Mouse (Mus musculus): ENCODE measurements at regions not wholly inside any gene's neighbourhood (a gene's known extent, or its start where the extent isn't known, plus 50 kb on each side); places are given as distances from the start of the nearest gene placed in this dataset.

DNA sequence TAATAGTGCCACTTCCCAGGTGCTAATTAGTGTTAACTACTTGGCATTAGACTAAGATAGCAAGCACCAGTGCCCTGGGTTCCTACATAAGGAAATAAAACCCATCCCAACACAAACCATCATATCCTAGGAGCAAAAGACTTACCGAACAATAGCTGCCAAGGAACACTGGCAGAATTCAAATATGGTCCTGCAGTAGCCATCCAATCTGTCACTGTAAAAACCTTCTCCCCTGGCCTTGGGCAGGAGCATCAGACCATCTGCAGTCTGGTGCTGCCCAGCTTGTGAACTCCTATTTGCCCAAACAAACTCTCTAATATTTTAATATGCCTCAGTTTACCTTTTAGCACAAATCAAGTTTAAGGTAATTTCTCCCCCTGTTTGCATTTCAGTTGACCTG is 137.9 kb upstream of the Nabp1 start:
- Histone ChIP-seq H3K27ac (no peak overlapping the region), H3K9ac (no peak overlapping the region), H3K4me3 (no peak overlapping the region), H3K4me1 (peaks cover 25% of the 10 kb centered on the region), H3K9me3 (no peaks in the 10 kb centered on the region), H3K27me3 (replicated peaks) (no peaks in the 10 kb centered on the region), H3K4me2 (no peak overlapping the region), H3K36me3 (replicated peaks) (no peaks in the 10 kb centered on the region)
- WGBS: 86% methylated on average over 1 of the region's 1 CpGs
- no peak for ATAC-seq (replicated peaks)

DNA sequence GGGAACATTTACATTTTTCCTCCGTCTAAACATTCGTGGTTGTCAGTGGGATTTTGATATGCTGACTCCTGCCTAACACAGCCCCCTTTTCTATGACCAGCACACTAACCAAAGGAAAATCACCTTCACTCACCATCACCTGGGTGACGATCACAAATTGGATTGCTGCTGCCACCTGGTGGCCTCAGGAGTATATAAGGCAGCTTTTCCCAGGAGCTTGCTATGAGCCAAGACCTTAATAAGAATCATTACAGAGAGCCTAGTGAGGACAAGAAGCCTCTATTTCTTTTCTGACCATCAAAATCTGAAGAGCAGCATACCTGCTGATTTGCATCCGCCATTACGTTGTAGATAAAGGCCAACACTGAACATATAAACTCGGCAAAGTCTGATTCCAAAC is 137.3 kb upstream of the Nabp1 start:
- H3K27ac ChIP-seq: no peak overlapping the region
- 29% methylated on average over 6 of the region's 6 CpGs for WGBS

DNA sequence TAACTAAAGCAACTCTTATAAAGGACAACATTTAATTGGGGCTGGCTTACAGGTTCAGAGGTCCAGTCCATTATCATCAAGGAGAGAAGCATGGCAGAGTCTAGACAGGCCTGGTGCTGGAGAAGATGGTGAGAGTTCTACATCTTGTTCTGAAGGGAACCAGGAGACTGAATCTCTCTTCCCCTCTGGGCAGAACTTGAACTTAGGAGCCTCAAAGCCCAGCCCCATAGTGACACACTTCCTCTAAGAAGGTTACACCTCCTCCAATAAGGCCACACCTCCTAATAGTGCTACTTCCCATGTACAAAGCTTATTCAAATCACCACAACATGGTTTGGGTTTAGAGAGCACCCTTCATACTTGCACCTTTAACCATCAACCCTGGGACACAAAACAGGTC is 136.5 kb upstream of the Nabp1 start:
- H3K36me3 ChIP-seq (replicated peaks): no peaks in the 10 kb centered on the region
- H3K4me1 ChIP-seq: peaks cover 21% of the 10 kb centered on the region
- H3K9ac ChIP-seq: no peak overlapping the region
- no peak overlapping the region for H3K4me2 ChIP-seq
- no peaks in the 10 kb centered on the region for H3K9me3 ChIP-seq
- no peak for ATAC-seq (replicated peaks)
- H3K27ac ChIP-seq: no peak overlapping the region
- H3K4me3 ChIP-seq: no peak overlapping the region
- no peaks in the 10 kb centered on the region for H3K27me3 ChIP-seq (replicated peaks)

More for the DNA sequence above, 137.3 kb upstream of the Nabp1 start:
- Histone ChIP-seq H3K9ac (no peak overlapping the region), H3K27me3 (replicated peaks) (no peaks in the 10 kb centered on the region), H3K9me3 (no peaks in the 10 kb centered on the region), H3K36me3 (replicated peaks) (no peaks in the 10 kb centered on the region), H3K4me3 (no peak overlapping the region), H3K4me1 (peaks cover 21% of the 10 kb centered on the region), H3K4me2 (no peak overlapping the region)
- peak; percentile 65 for ATAC-seq (replicated peaks)

DNA sequence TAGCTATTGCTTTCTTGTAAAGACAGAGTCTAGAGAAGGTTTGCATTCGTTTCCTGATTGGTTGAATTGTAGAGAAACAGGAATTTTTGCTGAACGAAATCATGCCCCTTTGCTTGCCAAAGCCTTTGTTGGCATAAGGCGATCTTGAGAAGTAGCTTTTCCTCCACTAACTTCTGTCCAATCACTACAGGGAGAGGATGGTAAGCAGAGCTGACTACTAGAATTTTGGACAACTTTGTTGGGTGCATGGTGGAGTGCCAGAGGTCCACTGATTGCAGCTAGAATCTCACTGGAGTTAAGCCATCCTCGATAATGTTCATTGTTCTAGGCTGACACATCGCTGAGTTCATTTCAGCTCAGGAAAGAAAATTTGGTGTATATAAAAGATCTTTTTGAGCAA is 131.1 kb upstream of the Nabp1 start:
- H3K4me2 ChIP-seq: no peak overlapping the region
- no peak for ATAC-seq (replicated peaks)
- no peak overlapping the region for H3K9ac ChIP-seq
- H3K4me1 ChIP-seq: peaks cover 10% of the 10 kb centered on the region
- H3K27ac ChIP-seq: no peak overlapping the region
- no peaks in the 10 kb centered on the region for H3K36me3 ChIP-seq (replicated peaks)
- no peak overlapping the region for H3K4me3 ChIP-seq
- WGBS: 89% methylated on average over 5 of the region's 5 CpGs
- H3K9me3 ChIP-seq: no peaks in the 10 kb centered on the region
- H3K27me3 ChIP-seq (replicated peaks): no peaks in the 10 kb centered on the region

DNA sequence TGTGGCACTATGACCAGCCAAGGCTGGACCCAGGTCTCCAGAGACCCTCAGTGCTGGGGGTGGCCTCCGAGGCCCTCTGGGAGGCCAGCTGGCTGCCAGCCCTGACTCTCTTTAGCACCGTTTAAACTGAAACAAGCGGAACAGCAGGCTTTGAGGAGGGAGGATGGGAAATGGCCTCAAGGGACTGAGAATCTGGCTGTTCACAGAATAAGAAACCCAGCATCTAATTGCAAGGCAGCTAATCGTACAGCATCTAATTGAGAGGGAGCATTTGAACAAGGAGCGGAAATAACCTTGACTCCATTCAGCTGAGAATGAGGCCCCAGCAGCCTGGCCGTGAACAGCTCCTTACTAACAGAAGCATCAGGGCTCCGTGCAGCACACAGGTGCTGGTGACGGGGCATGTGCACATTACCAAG is 129.2 kb upstream of the Nabp1 start:
- peak; percentile 70; the same call in 1 of the 2 replicates for ATAC-seq (replicated peaks)
- H3K4me2 ChIP-seq: no peak overlapping the region
- H3K36me3 ChIP-seq (replicated peaks): no peaks in the 10 kb centered on the region
- H3K9ac ChIP-seq: no peak overlapping the region
- no peak overlapping the region for H3K4me3 ChIP-seq
- H3K4me1 ChIP-seq: peaks cover 10% of the 10 kb centered on the region
- 9% methylated on average over 8 of the region's 8 CpGs for WGBS
- H3K27me3 ChIP-seq (replicated peaks): no peaks in the 10 kb centered on the region
- no peaks in the 10 kb centered on the region for H3K9me3 ChIP-seq
- peak overlapping the region; percentile 34 for H3K27ac ChIP-seq

DNA sequence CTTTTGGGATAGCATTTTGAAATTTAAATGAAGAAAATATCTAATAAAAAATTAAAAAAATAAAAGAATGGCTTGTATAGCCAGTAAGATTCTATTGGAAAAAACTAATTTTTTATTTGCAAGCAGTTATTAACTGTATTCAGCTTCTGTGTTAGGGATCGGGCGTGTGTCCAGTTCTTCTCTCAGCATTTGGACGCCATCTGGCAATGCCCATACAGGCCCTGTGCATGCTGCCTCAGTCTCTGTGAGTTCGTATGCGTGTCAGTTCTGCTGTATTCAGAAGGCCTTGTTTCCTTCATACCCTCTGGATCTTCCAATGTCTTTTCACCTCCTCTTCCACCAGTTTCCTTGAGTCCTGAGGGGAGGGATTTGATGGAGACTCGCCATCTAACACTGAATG is 123.8 kb upstream of the Nabp1 start:
- no peaks in the 10 kb centered on the region for H3K36me3 ChIP-seq (replicated peaks)
- WGBS: 93% methylated on average over 6 of the region's 6 CpGs

DNA sequence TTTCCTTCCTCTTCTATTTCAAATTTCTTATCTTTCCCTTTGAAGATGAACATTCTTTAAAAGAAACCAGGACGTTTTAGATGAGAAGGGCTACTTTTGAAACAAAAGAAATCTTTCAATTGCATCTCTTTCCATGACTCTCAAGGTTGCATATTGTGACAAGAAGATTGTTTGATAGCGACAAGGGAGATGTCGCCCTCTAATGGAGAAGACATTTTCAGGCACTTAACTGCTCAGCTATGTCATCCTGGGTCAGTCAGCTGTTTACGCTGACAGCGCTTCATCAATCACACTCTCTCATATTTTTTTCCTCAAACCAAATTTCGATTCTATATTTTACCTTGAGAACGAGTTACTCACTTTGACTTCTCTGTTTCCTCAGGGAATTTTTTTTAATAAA is 122.2 kb upstream of the Nabp1 start:
- H3K9ac ChIP-seq: no peak overlapping the region
- ATAC-seq (replicated peaks): no peak
- no peaks in the 10 kb centered on the region for H3K27me3 ChIP-seq (replicated peaks)
- H3K36me3 ChIP-seq (replicated peaks): no peaks in the 10 kb centered on the region
- H3K4me3 ChIP-seq: no peak overlapping the region
- no peaks in the 10 kb centered on the region for H3K9me3 ChIP-seq
- H3K27ac ChIP-seq: no peak overlapping the region
- 30% methylated on average over 7 of the region's 7 CpGs for WGBS
- peaks cover 4% of the 10 kb centered on the region; the same call in 1 of the 2 replicates for H3K4me1 ChIP-seq
- H3K4me2 ChIP-seq: no peak overlapping the region

More for the DNA sequence above, 123.8 kb upstream of the Nabp1 start:
- Histone ChIP-seq H3K27ac (no peak overlapping the region), H3K4me1 (no peaks in the 10 kb centered on the region), H3K9me3 (no peaks in the 10 kb centered on the region), H3K4me2 (no peak overlapping the region), H3K27me3 (replicated peaks) (no peaks in the 10 kb centered on the region), H3K9ac (no peak overlapping the region), H3K4me3 (no peak overlapping the region)
- ATAC-seq (replicated peaks): no peak

DNA sequence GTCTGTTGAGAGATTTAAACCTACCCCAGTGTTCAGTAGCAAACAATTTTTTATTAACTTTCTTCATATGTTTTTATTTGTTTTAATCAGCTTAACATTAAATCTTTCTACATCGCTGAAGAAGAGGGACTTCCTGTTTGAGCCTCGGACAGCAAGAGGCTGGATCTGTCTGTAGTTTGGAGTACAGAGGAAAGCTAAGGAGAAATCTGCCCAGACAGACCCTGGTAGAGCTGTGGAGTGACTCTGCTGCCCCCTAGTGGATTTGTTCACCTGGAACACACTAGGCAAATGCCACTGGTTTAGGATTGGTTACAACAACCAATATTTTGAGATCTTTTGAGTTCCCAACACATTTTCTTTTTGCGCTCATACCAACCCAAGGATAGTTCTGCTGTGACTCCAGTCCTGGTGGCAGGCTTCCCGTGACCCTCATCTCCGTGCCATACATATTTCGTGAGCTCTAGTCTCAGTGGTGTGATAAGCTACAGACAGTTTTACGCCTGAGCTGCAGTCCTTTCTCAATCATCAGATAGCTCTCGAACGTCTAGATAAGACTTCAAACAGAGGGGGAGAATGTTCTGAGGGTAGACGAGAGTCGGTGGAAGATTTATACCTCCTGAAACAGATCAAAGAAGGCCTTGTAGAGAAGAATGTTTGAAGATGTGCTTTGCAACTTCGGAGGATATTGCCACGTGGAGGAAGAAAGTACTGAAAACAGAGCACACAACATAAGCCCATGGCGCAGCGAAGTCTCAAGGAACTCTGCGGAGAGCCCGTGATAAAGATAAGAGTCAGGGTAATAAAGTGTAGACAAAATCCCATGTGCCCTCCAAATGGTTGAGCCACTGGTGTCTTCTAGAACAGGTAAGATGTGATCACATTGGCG is 119.0 kb upstream of the Nabp1 start:
- Histone ChIP-seq H3K9me3 (no peaks in the 10 kb centered on the region), H3K36me3 (replicated peaks) (no peaks in the 10 kb centered on the region), H3K4me1 (peaks cover 4% of the 10 kb centered on the region; the same call in 1 of the 2 replicates), H3K9ac (no peak overlapping the region), H3K27me3 (replicated peaks) (no peaks in the 10 kb centered on the region), H3K4me2 (no peak overlapping the region), H3K4me3 (no peak overlapping the region), H3K27ac (no peak overlapping the region)
- ATAC-seq (replicated peaks): peak; percentile 94
- 50% methylated on average over 18 of the region's 18 CpGs for WGBS

DNA sequence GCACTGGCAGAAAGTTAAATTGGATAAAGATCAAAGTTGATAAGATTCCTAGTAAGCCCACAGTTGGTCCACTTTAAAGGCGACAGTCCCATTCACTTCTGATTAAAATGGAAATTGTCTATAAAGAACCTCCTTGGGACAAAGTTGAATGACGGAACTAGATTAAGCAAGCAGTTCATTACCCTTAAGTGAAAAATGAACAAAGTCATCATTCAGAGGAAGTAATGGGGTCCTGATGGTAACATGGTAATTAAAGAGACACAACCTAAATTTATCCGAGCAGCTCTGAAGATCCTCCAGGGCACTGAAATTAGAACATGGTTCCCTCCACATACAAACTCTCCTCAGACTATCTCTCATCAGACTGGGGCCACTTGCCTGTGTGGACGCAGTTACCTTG is 116.4 kb upstream of the Nabp1 start:
- no peak overlapping the region for H3K27ac ChIP-seq
- H3K27me3 ChIP-seq (replicated peaks): no peaks in the 10 kb centered on the region
- H3K9ac ChIP-seq: no peak overlapping the region
- H3K9me3 ChIP-seq: no peaks in the 10 kb centered on the region
- no peaks in the 10 kb centered on the region for H3K36me3 ChIP-seq (replicated peaks)
- H3K4me2 ChIP-seq: no peak overlapping the region
- no peak overlapping the region for H3K4me3 ChIP-seq
- 74% methylated on average over 4 of the region's 4 CpGs for WGBS
- H3K4me1 ChIP-seq: peaks cover 8% of the 10 kb centered on the region; the same call in 1 of the 2 replicates
- ATAC-seq (replicated peaks): no peak

DNA sequence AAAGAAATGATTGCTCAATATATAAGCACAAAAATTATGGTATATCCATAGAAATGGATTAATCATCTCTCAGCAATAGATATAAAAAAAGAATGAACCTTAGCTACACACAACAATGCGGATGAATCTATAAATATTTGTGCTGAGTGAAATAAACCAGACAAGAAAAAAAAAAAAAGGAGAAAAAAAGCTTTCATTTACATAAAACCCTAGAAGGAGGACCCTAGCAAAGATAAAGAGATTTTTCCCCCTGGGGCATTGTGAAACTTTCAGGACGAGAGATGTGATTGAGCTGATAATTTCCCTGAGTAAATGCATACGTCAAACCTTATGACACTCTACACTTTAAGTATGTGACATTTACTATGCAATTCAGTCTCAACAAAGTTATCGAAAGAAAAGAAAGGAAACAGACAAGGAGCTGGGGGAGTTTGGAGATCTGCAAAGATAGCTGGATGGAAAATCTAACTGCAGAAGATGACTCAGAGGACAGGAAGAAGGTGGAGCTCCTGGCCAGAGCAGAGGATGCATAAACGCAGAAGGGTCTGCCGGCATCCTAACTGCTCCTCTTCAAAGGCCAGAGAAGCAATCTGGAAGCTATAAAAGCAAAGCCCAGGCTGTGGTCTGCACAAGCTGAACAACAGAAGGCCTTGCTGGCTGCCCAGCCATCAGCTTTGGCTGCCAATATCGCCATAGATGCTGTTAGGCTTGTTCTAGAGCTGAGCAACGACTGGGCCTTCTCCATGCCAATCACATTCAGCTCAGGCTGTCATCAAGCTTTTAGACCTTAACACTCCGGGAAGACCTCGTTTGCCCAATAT is 115.6 kb upstream of the Nabp1 start:
- Histone ChIP-seq H3K27me3 (replicated peaks) (no peaks in the 10 kb centered on the region), H3K27ac (no peak overlapping the region), H3K4me1 (peaks cover 8% of the 10 kb centered on the region; the same call in 1 of the 2 replicates), H3K4me2 (no peak overlapping the region), H3K9ac (no peak overlapping the region), H3K9me3 (no peaks in the 10 kb centered on the region), H3K4me3 (no peak overlapping the region), H3K36me3 (replicated peaks) (no peaks in the 10 kb centered on the region)
- 77% methylated on average over 10 of the region's 10 CpGs for WGBS
- ATAC-seq (replicated peaks): no peak

DNA sequence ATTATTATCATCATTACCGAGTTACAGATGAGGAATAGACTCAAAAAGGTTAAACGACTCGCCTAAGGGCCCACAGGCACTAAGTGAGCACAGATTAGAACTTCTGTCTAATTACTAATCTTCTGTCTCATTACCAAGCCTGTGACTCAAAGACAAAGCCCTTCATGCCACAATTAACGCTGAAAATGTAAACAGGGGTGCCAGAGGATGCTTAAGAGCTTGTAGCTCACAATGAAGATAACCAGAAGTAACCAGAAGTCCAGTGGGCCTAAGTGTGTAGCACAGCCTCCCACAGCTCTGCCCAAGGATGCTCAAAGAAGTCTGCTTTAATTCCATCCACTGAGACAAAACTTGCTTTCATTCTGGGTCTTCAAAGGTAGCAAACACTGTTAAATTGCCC is 113.7 kb upstream of the Nabp1 start:
- Histone ChIP-seq H3K9ac (no peak overlapping the region), H3K9me3 (no peaks in the 10 kb centered on the region), H3K4me1 (peaks cover 8% of the 10 kb centered on the region; the same call in 1 of the 2 replicates), H3K27me3 (replicated peaks) (no peaks in the 10 kb centered on the region), H3K36me3 (replicated peaks) (no peaks in the 10 kb centered on the region), H3K27ac (no peak overlapping the region), H3K4me2 (no peak overlapping the region), H3K4me3 (no peak overlapping the region)
- WGBS: 68% methylated on average over 4 of the region's 4 CpGs
- ATAC-seq (replicated peaks): no peak

DNA sequence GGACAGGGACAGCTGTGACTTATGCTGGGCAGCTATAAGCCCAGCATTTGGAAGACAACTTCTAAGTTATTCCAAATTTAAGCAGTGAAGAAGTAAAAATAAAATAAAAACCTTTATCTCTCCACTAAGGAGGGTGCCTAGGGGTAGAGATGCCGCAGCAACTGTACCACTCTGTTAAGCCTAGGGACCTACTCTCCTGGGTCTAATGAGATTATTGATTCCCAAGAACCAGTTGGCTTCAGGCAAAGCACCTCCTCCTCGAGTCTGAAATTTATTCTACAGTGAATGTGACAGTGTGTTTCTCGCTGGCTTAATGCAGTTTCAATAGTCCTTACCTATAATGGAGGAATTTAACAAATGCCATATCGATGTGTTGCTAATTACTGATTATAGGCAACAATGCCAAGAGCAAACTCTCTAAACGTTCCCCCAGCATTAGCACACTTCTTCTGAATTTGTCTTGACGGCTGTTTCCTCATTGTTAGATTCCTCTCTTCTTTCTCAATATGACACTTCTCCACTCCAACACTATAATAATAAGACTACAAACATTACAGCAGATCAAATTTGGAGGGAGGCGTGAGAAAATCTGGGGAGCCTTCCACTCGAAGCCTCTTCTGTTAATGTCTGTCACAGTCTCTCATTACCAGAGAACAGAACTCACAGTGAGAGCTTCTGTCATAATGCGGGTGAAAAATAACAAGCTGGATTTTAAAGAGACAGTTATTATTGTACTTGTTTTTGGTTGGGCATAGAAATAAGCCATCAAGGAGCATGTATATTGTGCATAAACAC is 112.6 kb upstream of the Nabp1 start:
- WGBS: 39% methylated on average over 9 of the region's 9 CpGs

More for the DNA sequence above, 112.6 kb upstream of the Nabp1 start:
- peak overlapping the region; percentile 16; the same call in 1 of the 2 replicates for H3K4me2 ChIP-seq
- no peak overlapping the region for H3K4me3 ChIP-seq
- ATAC-seq (replicated peaks): peak; percentile 78
- H3K36me3 ChIP-seq (replicated peaks): no peaks in the 10 kb centered on the region
- H3K4me1 ChIP-seq: peaks cover 4% of the 10 kb centered on the region; the same call in 1 of the 2 replicates
- peak overlapping the region; percentile 22; the same call in 1 of the 2 replicates for H3K27ac ChIP-seq
- H3K9ac ChIP-seq: no peak overlapping the region
- H3K27me3 ChIP-seq (replicated peaks): no peaks in the 10 kb centered on the region
- no peaks in the 10 kb centered on the region for H3K9me3 ChIP-seq
